Mouse (Mus musculus) left cerebral cortex, postnatal 36 days (tissue): ENCODE data around the gene St6galnac3. TPM values are rescaled to one million over a fixed set of nuclear protein-coding genes. Genes with fewer than 3 reads are reported as not detected.

Experiments
- DNase-seq, 2 experiments: peaks; one replicate each; pipeline ENCODE4 v3.0.0; 2021 to 2022; ENCODE audit warnings: low spot score in 2 of 2, mixed read lengths in 1 of 2
- intact Hi-C: fragments of 180-260 bp; cut with DNase I; formaldehyde crosslinking; loops from one replicate; pipeline ENCODE4 v1.15.1; 2025
- total RNA-seq, 2 experiments: library from RNA; stranded (reverse); gene quantifications; 2 replicates each; pipeline ENCODE4 v1.2.3; 2021

Gene St6galnac3
- total RNA-seq, 2 experiments from 2014 or later: 16.9 to 20.2 TPM

DNA sequence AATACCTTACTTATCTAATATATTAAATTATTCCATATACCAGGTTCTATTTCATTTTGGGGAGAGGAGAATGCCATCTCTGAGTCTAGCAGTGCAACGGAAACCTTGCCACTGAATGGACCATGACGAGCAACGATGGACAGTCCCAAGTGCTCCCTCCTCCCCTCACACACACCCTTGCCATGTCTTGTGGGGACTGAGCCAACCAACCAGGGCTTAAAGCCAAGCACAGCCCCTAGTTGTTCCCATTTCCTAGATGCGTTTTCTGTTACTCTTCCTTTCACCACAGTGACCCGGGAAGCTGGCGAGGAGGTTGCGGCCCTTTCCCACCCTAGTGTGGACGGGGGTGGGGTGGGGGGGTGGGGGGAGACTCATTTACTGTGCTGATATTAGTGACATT, 165.4 kb downstream of the St6galnac3 start:
- intact Hi-C loops: no loop called here
- DNase-seq: no peak

DNA sequence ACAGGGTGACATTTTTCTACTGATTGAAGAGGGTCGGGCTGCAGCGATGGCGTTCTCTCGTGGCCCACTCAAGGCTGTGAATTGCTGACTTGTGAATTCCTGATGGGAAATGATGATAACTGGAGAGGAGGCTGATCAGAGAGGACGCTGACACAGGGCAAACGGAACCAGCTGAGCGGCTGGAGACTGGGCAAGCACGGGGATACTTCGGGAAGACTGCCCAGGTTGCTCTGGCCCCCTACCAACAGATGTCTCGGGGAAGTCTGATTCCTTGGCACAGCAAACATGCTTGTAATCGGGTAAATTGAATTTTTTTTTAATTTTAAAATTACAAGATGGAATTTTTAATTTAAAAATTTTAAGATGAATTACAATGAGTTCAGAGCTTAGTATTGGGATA, 168.4 kb downstream of the St6galnac3 start:
- DNase-seq: no peak
- intact Hi-C loops: no loop called here

DNA sequence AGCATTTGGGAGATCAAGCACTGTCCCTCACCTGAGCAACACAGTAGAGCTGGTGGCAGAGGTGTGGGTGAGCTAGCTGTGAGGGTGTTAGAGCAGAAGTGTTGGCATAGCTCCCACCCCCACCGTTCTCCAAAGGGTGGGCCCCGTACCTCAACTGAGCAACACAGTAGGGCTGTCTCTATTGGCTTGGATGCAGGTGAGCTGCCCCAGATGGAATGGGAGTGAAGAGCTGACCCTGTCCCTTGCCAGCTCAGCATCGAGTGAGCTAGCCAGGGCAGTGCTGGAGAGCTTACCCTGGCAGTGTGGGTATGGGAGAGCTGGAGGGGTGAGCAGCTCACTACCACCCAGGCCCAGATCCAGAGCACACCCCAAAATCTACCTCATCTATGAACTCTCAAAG, 171.3 kb downstream of the St6galnac3 start:
- intact Hi-C loops: no loop called here

DNA sequence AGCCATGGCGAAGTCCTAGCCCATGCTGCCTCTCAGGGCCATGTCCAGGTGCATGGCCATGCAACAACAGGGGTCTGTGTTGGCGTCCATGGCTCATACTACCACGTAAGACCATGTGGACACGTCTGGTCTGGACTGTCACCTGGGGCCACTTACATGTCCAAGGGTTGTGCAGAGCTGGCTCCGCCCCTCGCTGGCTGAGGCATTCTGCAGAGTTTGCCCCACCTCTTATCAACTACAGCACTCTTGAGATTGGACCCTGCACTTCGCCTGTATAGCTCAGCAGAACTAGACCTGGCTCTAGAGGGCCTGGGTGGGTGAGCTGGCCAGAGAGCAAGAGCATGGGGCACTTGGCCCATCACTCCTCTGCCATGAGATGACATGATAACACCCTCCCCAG, 171.7 kb downstream of the St6galnac3 start:
- intact Hi-C loops: no loop called here
- no peak for DNase-seq

More for the DNA sequence above, 171.3 kb downstream of the St6galnac3 start:
- DNase-seq: no peak

DNA sequence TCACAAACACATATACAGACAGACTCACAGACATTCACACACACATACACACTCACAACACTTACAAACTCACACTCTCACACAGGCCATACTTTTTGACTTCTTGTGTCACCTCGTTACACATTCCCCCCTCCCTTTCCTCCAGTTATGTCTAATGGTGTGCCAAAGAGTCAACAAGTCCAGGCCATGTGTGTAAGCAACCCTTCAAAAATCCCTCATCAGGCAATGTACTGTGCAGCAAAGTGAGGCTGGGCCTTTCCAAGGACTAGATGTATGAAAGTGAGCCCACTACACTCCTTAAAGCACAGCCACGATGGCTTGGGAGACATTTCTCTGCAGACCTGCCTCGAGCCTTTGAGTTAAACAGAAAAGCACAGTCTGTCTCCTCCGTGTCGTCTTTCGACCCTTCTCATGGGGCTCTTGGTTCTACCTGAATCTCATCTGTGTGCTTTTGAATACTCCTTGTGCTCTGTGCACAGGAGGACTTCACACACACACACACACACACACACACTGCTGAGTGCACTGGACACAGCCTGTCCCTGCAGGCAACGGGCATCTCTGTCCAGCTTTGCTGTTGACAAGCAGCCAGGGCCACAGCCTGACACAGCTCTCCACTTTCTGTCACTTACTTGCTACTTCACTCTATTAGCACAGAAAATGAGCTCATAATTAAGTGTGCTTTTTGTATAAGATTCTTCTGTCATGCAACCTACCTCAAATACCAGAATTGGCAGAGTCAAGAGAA, 177.9 kb downstream of the St6galnac3 start:
- DNase-seq: no peak
- intact Hi-C loops: no loop called here

DNA sequence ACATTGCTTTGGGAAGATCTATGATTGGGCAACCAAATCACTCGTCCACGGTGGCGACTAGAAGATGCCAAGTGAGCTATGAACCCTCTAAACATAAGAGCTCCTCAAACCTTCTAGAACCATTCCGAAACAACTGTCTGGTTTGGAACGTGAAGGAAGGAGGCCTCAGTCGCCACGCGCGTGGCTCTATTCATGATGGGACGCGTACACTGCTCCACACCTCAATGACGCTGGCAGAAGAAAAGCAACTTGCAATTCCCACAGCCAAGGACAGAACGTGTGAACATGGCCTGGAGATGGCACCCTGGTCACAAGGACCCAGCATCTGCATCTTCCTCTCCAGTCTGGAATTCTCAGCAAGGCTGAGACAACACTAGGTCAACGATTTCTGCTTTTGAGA, 185.1 kb downstream of the St6galnac3 start:
- DNase-seq: no peak
- intact Hi-C loops: no loop called here

DNA sequence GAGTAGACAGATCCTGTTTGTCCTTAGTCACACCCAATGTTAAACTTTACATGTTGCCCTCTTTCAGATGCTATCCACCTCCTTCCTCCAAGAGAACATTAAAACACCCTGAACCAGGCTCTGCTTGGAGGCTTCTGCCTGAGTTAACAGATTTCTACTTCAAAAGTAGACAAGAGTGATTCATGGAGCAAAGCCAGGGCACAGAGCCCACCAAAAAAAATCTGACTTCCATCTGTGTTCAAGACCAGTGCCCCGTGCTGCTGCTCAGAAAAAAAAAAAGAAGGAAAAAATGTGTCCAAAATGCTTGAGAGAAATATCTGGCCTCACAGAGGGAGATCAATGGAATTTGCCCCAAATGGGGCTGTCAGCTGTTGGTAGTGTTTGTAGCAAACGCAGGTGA, 186.6 kb downstream of the St6galnac3 start:
- intact Hi-C loops: no loop called here
- DNase-seq: no peak

DNA sequence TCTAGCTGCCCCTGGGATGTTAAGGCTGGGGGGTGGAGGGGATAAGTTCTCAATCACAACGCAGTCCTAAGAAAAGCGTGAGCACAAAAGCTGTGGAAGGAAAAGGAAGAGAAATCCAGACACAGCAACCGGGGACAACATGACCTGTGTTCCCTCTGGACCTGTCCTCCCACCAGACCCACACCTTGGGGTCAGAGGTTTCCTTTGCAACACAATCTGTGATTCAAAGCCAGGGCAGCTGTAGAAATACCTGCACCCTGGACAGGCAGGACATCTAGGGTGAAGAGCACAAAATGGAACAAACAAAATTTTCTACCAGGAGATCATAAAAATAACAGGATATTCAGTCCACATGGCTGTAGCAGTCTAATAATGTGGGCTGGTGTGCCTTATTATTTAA, 187.5 kb downstream of the St6galnac3 start:
- intact Hi-C loops: no loop called here
- DNase-seq: no peak

DNA sequence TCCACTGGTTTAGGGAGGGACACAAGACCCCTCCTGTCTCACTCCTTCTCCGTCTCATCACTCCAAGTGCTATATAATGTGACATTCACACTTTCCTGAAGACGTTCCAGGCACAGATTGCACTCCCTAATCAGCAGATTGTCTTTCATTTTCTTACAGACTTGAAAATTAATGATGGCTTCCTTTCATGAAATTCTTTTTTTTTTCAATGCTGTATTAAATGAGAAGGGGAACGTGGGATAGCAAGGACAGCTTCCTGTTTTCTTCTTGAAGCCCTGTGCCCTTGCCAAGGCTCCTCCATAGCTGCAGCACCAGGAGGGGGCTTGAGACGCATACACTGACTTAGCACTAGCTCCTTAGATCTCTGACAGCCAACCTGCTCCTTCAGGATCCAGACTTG, 188.7 kb downstream of the St6galnac3 start:
- no peak for DNase-seq

DNA sequence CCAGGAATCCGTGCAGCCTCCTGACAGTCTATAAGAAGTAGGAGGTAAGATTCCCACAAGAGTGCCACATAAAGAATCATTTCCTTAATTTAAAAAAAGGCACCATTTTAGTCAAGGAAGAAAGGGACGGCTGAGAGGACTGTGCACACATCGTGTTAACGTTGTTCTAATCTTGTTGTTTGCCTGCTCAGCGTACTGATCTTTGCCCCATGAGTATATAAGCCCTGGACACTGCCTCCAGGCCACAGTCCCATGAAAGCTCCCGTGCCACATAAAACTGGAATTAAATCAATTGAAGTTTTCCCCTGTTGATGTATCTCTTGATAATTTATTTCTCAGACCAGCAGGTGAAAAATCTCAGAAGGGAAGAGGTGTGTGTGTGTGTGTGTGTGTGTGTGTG, 195.8 kb downstream of the St6galnac3 start:
- intact Hi-C loops: no loop called here

More for the DNA sequence above, 188.7 kb downstream of the St6galnac3 start:
- intact Hi-C loops: no loop called here

DNA sequence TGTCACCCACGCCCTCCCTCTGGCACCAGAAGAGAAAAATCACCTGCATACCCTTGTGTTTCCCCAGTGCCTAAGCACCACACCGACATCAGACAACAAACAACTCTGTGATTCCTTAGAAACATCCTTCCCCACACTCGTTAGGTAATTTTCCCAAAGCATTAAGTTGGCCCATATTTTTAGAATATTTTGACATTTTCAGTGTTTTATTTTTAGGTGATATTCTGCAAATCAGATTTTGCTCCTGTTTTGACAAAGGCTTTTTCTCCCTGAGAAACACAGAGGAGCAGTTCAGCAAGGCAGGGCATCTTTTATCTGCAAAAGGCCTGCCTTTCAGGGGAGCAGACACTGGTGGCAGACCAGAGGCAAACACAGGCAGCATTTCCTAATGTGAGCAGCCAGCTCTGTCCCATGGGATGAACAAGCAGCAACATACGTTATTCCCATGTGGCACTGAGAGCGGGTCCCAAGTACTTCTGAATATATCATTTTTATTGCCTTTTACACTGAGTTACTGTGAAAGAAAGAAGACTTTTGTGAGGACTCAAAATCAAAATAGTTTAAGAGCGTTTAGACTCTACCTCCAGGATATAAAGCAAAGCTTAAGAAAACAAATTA, 199.7 kb downstream of the St6galnac3 start:
- intact Hi-C loops: no loop called here

More for the DNA sequence above, 195.8 kb downstream of the St6galnac3 start:
- DNase-seq: no peak

DNA sequence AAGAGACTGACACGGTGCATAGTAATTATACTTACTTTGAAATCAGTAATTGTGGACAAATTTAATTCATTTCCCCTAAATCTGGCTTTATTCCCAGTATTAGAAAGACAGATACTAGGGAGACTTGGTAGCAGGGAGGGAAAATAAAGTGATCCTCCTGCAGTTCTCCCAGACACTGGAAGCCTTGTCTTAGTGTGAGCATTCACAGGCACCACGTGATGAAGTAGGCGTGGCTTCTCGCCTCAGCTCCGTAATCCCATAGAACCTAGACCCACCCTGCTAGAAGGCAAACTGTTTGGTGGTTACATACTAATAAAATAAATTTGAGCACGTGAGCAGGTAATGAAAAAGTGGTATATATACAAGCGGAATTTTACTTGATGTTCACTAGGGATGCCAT, 208.1 kb downstream of the St6galnac3 start:
- no peak for DNase-seq
- intact Hi-C loops: no loop called here

More for the DNA sequence above, 199.7 kb downstream of the St6galnac3 start:
- DNase-seq: peak in 1 of 2 experiments; percentile 18

DNA sequence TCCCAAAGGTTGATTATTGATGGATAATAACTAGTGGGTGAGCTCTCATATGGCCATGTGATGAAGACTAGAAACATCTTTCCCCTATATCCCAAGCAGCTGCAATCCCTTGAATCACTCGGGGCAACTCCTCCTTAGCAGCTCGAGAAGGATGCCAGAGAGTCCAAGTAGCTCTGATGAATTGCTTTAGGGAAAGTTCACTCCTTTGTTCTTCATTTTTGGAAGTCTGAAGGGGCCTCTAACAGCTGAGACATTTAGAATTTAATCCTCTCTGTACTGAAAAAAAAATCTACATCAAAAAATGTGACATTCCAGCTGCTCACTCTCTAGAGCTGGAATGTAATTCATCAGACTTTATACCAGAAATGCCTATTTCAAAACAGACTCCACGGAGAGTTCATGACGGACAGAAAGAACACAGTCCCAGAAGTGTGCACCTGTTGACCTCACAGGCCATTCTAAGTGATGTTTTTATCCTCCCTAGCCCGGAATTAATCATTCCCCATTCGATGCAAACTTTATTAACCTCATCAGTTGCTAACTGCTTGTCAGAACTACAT, 211.4 kb downstream of the St6galnac3 start:
- no peak for DNase-seq
- intact Hi-C loops: no loop called here

DNA sequence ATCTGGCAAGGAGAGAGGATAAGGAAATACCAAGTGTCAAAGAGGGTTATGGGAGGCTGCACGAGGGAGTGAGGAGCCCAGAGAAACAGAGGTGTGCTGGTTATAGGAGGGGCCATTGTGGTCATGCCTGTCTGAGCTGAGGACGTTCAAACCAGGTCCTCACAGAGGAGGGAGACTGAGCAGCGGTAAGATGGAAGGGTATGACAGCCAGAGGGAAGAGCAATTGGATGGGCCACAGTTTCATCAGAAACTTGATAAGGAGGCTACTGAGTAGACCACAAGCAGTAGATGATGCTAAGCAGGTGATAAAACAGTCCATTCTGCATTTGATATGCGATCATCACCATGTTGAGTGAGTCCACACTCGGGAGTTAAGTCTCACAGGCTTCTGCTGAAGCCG, 212.4 kb downstream of the St6galnac3 start:
- no peak for DNase-seq
- intact Hi-C loops: no loop called here

DNA sequence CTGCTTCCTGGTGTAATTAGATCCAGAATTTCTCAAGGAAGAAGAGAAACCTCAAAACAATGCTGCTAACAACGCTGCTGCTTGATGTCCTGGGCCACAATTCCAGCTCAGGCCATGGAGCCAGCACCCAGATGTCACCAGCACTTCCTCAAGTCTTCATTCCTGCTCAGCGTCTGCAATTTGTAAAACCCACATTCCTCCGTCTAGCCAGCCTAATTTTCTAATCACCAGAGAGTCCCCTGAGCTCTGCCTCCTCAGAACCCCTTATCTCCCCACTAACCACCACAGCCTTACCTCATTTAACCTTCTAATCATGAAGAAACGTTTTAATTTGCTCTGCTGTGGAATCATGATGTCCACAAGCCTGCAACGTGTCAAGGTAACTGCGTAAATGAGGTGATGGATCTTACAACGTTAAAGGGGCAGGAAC, 213.8 kb downstream of the St6galnac3 start:
- no peak for DNase-seq
- intact Hi-C loops: no loop called here

DNA sequence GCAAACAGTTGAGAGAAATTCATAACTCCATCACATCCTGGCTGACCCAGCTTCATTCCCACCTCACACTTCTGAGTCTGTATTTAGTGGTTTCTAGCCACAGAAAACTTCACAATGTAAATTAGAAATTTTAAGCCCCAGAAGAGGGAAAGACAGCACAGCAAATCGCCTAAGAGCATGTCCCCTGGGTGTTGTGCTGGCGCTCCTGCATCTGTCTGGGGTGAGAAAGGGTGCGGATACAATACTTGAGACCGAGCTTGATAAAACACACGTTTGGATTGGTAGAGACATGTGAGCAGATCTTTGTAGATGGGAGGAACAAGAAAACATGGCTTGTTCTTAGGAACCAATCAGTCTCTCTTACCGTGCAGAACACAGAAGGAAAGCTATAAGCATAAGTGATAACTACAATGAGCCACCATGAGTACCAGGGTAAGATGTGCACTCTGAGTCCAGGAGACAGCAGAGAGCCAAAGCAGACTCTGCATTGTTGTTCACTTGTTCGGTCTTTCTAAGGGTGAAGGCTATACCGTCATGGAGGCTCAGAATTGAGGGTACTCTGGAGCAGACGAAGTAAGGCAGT, 214.8 kb downstream of the St6galnac3 start:
- no peak for DNase-seq
- intact Hi-C loops: no loop called here

DNA sequence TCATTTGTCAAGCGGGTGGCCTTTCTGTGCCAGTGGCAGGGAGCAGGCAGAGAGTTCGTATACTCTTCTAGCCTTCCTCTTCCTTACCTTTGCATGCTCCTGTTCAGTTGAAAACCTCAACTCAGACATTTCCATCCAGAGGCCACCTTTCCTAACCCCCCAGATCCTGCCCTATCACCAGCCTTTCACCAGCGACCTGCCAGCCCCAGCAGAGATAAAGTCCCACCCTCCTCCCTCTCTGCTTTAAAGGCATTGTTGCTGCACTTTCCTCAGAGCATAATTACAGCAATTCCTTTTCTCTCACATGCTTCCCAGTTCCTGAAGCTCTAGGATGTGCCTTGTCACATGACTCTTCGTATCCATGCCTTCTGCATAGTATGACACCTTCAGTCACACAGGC, 215.3 kb downstream of the St6galnac3 start:
- no peak for DNase-seq
- intact Hi-C loops: no loop called here

DNA sequence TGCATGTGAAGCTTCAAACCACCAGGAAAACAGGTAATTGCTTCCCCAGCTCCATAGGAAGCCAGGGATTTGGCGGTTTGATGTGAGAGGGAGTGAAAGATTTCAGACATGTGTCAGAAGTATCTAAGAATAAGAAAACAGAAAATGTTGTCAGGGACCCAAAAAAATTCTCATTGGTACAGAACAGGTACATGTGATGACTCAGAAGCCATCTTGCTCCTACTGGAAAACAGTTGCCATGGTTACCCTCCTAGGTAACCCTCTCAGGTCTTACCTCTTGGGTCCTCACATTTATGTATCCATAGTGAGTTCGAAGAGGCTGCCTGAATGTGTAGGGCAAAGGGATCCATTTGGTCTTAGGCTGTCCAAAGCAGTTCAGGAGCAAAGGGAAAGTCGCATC, 215.9 kb downstream of the St6galnac3 start:
- no peak for DNase-seq
- intact Hi-C loops: no loop called here

DNA sequence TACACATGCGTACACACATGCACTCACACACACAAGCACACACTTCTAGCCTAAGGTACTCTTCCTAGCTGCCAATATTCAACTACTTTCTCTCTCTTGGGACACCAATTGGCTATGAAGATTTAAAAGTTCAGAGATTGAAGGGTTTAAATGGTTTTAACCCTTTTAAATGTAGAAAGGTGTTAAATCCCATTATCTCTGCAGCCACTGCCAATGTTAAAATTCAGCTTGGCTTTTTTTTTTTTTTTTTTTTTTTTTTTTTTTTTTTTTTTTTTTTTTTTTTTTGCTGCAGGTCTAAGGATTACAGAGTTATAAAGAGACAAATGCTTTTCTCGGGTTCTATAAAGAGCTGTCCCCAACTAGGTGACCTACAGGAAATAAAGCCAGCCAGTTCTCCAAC, 216.4 kb downstream of the St6galnac3 start:
- DNase-seq: no peak
- intact Hi-C loops: no loop called here

DNA sequence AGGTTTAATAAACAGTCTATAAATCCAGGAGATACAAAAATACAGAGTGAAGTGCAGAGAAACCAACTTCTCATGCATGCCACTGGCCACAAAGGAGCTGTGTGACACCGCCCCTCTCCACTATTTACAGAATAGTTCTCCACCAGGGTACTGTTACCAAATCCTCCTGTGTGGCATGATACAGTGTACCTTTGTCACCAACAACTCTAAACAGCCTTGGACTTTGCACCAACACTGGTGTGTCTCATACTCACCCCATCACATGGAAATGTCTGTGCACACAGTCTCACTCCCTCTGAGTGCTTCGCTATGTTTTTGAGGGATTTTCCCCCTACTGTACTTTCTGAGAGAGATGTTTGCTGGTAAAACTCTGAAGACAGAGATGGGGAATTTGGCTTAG, 217.4 kb downstream of the St6galnac3 start:
- DNase-seq: no peak
- intact Hi-C loops: no loop called here

DNA sequence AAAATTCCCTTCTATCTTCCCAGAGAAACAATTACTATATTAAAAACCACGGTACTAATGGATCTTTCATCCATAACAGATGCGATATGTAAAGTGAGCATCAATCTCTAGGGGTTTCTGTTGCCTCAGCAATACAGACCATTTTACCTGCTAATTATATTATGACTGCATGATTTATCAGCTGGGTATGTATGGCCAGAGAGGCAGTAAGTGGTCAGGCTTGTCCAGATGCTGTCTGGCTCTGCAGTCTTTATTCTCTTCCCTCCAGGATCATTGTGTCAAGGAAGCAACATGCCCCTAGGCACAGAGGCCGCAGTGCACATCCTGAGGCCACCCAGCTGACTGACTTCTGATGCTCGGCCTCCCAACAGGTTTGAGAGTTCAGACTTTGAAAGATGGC, 222.5 kb downstream of the St6galnac3 start:
- no peak for DNase-seq
- intact Hi-C loops: no loop called here
